Mouse (Mus musculus): ENCODE measurements around the gene Meiob.
A peak's percentile ranks its signal among the peaks of the same experiment; 100 is the strongest.

- TF ChIP-seq CTCF (IDR thresholded peaks at IDR 0.05; ENCODE audit: control insufficient read depth, insufficient read depth, insufficient replicate concordance, low read depth, low read length) (0 out of 2 replicates have a peak, but pooled peaks have one; percentile 24), POLR2A (IDR thresholded peaks at IDR 0.05; ENCODE audit: control insufficient read depth, low read depth, low read length) (0 out of 2 replicates have a peak, but pooled peaks have one; percentile 56)
Observed at GRCm38 (mm10) chr17:24849733-24850064, 45.6 kb downstream of the Meiob start.
